Mouse (Mus musculus) lung, embryonic 14.5 days (tissue): Measurements from ENCODE around the gene Gm20683. TPM values are rescaled to one million over a fixed set of nuclear protein-coding genes. Genes with fewer than 3 reads are reported as not detected.
A peak's percentile ranks its signal among the peaks of the same experiment; 100 is the strongest.

Experiments used
- ATAC-seq: fragments of 200-750 bp; cut with Nextera tagmentation; 2 replicates; pipeline ENCODE4 v1.8.0; 2017; ENCODE audit warnings: mild to moderate bottlenecking, moderate TSS enrichment, moderate library complexity; ENCODE audit not compliant: insufficient read depth
- DNase-seq: peaks from one replicate; pipeline ENCODE4 v3.0.0-alpha.2; 2015
- H3K27ac ChIP-seq: fragments of 300-500 bp; sonication (generic); 2 replicates; pipeline ENCODE4 v1.5.1; 2014; ENCODE audit warnings: low read depth, mild to moderate bottlenecking, moderate library complexity
- H3K27me3 ChIP-seq: fragments of 300-500 bp; sonication (generic); 2 replicates; pipeline ENCODE4 v1.6.1; 2014; ENCODE audit warnings: low read length, control low read depth; ENCODE audit not compliant: insufficient read depth
- H3K36me3 ChIP-seq: fragments of 300-500 bp; sonication (generic); 2 replicates; pipeline ENCODE4 v1.6.1; 2014; ENCODE audit warnings: control low read depth; ENCODE audit not compliant: insufficient read depth
- H3K4me1 ChIP-seq: fragments of 300-500 bp; sonication (generic); 2 replicates; pipeline ENCODE4 v1.6.1; 2014; ENCODE audit warnings: antibody characterized with exemption, control low read depth; ENCODE audit not compliant: insufficient read depth
- H3K4me2 ChIP-seq: fragments of 300-500 bp; sonication (generic); 2 replicates; pipeline ENCODE4 v1.6.1; 2014; ENCODE audit warnings: mild to moderate bottlenecking
- H3K4me3 ChIP-seq: fragments of 300-500 bp; sonication (generic); 2 replicates; pipeline ENCODE4 v1.5.1; 2014; ENCODE audit warnings: low read depth, low read length
- H3K9ac ChIP-seq: fragments of 300-500 bp; sonication (generic); 2 replicates; pipeline ENCODE4 v1.6.1; 2014
- H3K9me3 ChIP-seq: fragments of 300-500 bp; sonication (generic); 2 replicates; pipeline ENCODE4 v1.6.1; 2016; ENCODE audit warnings: low read depth, low read length, control low read depth
- CTCF ChIP-seq: IDR thresholded peaks from 2 replicates; pipeline ENCODE4 v1.5.1; 2016; ENCODE audit warnings: antibody characterized with exemption, low read depth
- WGBS: fragments of 180-500 bp; shearing (Covaris S2); extraction: QIAGEN DNeasy Blood & Tissue Kit; methylation state at CpG from one replicate; pipeline ENCODE4 v1.1.7; 2014; 5-methylcytosine and 5-hydroxymethylcytosine counted together
- polyA plus RNA-seq: library from polyadenylated mRNA; unstranded; fragments of >200 nt; fragmentation: Nextera tagmentation; extraction: Ambion mirVana; gene quantifications from 2 replicates; pipeline ENCODE4 v1.2.1, GENCODE M21; 2014

The Gm20683 gene
- polyA plus RNA-seq, 1 experiment from 2014 or later = 1.4 TPM

- peak overlapping the region; percentile 48; the same call in 1 of the 2 replicates for H3K27ac ChIP-seq
- H3K4me3 ChIP-seq = peak overlapping the region; percentile 80
- peak overlapping the region; percentile 98 for H3K4me2 ChIP-seq
- H3K36me3 ChIP-seq = no peaks in the 10 kb centered on the region
- TF ChIP-seq CTCF = no peak
- DNase-seq = peak; percentile 42
- no peaks in the 10 kb centered on the region for H3K27me3 ChIP-seq
- peak; percentile 36 for ATAC-seq
- peak overlapping the region; percentile 56 for H3K9ac ChIP-seq
- H3K4me1 ChIP-seq = 0 out of 2 replicates have a peak, but pooled peaks cover 3% of the 10 kb centered on the region
- H3K9me3 ChIP-seq = no peaks in the 10 kb centered on the region
- WGBS = under 1% methylated on average over 40 of the region's 42 CpGs
Observed at GRCm38 (mm10) chr17:25867836-25868600, 26.5 kb upstream of the Gm20683 start.

GRCm38 (mm10) chr17:25867509-25867835 lies 25.9 kb upstream of the Gm20683 start:
- ATAC-seq = no peak
- TF ChIP-seq CTCF = no peak
- DNase-seq = no peak
- Histone ChIP-seq H3K9ac (peak overlapping the region; percentile 56; the same call in 1 of the 2 replicates), H3K4me2 (peak overlapping the region; percentile 98), H3K4me1 (0 out of 2 replicates have a peak, but pooled peaks cover 3% of the 10 kb centered on the region), H3K9me3 (no peaks in the 10 kb centered on the region), H3K27ac (no peak overlapping the region), H3K27me3 (no peaks in the 10 kb centered on the region), H3K36me3 (no peaks in the 10 kb centered on the region), H3K4me3 (peak overlapping the region; percentile 80)
- 12% methylated on average over 7 of the region's 7 CpGs for WGBS

GRCm38 (mm10) chr17:25866172-25866571 lies 24.6 kb upstream of the Gm20683 start:
- DNase-seq (no peak), ATAC-seq (no peak)
- Histone ChIP-seq H3K4me3 (no peak overlapping the region), H3K9me3 (no peaks in the 10 kb centered on the region), H3K9ac (no peak overlapping the region), H3K4me2 (no peak overlapping the region), H3K4me1 (0 out of 2 replicates have a peak, but pooled peaks cover 3% of the 10 kb centered on the region), H3K27ac (no peak overlapping the region), H3K27me3 (no peaks in the 10 kb centered on the region), H3K36me3 (no peaks in the 10 kb centered on the region)
- 85% methylated on average over 3 of the region's 3 CpGs for WGBS
- TF ChIP-seq CTCF = no peak

GRCm38 (mm10) chr17:25865288-25865687 lies 23.7 kb upstream of the Gm20683 start:
- Histone ChIP-seq H3K4me1 (0 out of 2 replicates have a peak, but pooled peaks cover 8% of the 10 kb centered on the region), H3K36me3 (no peaks in the 10 kb centered on the region), H3K9me3 (no peaks in the 10 kb centered on the region), H3K4me2 (no peak overlapping the region), H3K4me3 (no peak overlapping the region), H3K27me3 (no peaks in the 10 kb centered on the region), H3K27ac (no peak overlapping the region), H3K9ac (no peak overlapping the region)
- WGBS = 87% methylated on average over 11 of the region's 11 CpGs
- ATAC-seq (no peak), DNase-seq (no peak)
- no peak for TF ChIP-seq CTCF

- H3K4me2 ChIP-seq = no peak overlapping the region
- WGBS = 86% methylated on average over 14 of the region's 14 CpGs
- TF ChIP-seq CTCF = no peak
- no peak overlapping the region for H3K4me3 ChIP-seq
- no peak for DNase-seq
- no peaks in the 10 kb centered on the region for H3K27me3 ChIP-seq
- no peak for ATAC-seq
- no peak overlapping the region for H3K27ac ChIP-seq
- H3K9me3 ChIP-seq = no peaks in the 10 kb centered on the region
- no peak overlapping the region for H3K9ac ChIP-seq
- H3K4me1 ChIP-seq = 0 out of 2 replicates have a peak, but pooled peaks cover 8% of the 10 kb centered on the region
- H3K36me3 ChIP-seq = no peaks in the 10 kb centered on the region
Observed at GRCm38 (mm10) chr17:25864311-25864710, 22.7 kb upstream of the Gm20683 start.

GRCm38 (mm10) chr17:25863681-25864080 lies 22.1 kb upstream of the Gm20683 start:
- Histone ChIP-seq H3K9me3 (no peaks in the 10 kb centered on the region), H3K9ac (no peak overlapping the region), H3K4me3 (no peak overlapping the region), H3K27ac (no peak overlapping the region), H3K4me2 (no peak overlapping the region), H3K27me3 (no peaks in the 10 kb centered on the region), H3K4me1 (0 out of 2 replicates have a peak, but pooled peaks cover 6% of the 10 kb centered on the region), H3K36me3 (no peaks in the 10 kb centered on the region)
- no peak for DNase-seq
- no peak for TF ChIP-seq CTCF
- no peak for ATAC-seq
- 86% methylated on average over 6 of the region's 6 CpGs for WGBS
